Mouse (Mus musculus): ENCODE results near the gene Npas3. TPM values are rescaled to one million over a fixed set of nuclear protein-coding genes. Genes with fewer than 3 reads are reported as not detected.

Npas3 gene
- 0.04 TPM for polyA plus RNA-seq (2017; shearing (Covaris generic))

GRCm38 (mm10) chr12:53248101-53248727 lies at the start of gene Npas3:
TSS of gene Npas3 (plus strand) at chr12:53248677.

Data from CD4-positive, CD25-positive, alpha-beta regulatory T cell (primary cell).